Mouse (Mus musculus): Measurements from ENCODE around the gene Nphp3. TPM values are rescaled to one million over a fixed set of nuclear protein-coding genes. Genes with fewer than 3 reads are reported as not detected.

Gene Nphp3
- polyA plus RNA-seq (2017; shearing (Covaris generic)), result 1 to 10 TPM; 1.4 to 2.1 TPM

DNA sequence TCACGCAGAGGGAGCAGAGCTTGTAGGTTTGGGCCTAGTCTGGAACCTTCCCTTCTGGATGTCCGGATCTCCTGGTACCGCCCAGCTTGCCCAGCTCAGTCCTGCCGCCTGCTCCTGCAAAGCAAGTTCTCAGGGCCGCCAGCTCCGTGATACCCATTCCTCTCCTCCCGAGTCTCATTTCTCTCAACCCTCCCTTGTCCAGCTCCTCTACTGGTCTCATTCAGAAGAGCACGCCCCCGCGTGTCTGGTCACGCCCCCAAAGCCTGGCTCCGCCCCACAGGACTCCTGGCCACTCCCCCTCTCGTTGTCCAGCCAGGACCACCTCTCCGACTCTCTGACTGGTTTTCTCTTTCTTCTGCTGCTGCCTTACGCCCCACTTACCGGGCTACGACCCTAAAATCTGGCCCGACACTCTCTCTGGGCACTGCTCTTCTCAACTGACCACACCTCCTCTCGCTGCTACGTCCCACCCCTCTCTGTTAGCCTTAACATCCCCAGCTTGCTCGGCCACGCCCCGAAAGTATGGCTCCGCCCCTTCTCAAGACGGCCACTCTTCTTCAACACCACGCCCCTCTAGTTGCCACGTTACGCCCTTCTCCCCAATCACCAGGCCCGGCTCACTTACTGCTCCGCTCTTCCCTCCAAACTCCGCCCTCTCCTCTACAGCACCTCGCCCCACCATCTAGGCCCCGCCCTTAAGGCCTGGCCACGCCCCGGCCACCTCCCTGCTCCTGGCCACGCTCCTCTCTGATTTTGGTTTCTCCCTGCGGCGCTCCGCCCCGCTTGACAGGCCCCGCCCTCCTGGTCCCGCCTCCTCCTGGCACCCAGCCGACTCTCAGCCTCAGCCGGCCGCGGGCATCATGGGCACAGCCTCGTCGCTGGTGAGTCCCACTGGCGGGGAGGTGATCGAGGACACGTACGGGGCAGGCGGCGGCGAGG lies at the start of gene Nphp3:
Gene Nphp3 (plus strand): TSS at position 624 of the 939 bp plus-strand sequence.

DNA sequence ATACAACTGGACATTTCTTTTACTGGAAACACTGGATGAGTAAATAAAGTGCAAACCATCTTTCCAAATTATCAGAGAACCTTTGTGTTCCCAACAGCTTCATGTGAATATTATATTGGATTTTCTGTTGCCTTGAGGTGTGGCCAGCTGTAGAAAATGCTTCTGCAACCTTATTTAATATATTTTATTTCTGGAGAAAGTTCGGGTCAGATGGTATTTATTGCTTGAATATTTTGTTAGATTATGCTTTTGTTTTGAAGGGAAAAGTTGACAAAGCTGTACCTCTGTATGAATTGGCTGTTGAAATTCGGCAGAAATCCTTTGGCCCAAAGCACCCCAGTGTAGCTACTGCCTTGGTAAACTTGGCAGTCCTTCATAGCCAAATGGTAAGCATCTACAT lies 38.0 kb downstream of the Nphp3 start, which contains the start of gene Gm28305:
Gene Gm28305 (plus strand): TSS at position 301 of the 400 bp plus-strand sequence.

DNA sequence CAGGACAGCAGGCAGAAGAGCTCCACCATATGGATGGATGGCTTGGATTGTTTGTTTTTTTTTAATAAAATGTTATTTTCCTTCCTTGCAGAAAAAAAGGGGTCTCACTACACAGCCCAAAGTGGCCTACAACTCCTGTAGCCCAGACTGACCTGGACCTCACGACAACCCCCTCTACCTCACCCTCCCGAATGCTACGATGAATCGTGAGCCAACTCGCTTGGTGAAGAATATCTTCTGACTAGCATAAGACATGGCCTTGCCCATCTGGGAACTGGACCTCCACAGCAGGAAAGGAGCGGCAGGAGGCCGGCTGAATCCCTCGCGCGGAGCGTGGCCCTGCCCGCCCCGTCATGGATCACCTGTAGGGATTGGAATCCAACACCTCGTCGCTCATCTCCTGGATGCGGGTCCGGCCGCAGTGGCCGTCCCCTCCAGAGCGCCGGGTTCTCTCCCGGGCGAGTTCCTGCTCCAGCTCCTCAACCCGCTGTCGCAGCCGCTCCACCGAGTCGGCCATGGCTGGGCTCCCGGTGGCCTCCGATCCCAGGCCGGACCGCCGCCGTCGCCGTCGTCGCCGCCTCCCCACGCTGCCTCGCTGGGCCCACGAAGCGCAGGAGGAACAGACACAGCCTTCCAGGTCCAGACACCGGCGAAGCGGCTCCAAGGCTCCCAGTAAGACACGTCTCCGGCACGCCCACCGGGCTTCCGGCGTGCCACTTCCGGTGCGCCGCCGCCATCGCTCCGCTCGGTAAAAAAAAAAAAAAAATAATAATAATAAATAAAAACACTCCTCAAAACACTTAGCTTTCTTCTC lies 60.3 kb downstream of the Nphp3 start, which contains the start of gene Uba5:
Gene Uba5 (minus strand): TSS at position 705 of the 814 bp plus-strand sequence.

DNA sequence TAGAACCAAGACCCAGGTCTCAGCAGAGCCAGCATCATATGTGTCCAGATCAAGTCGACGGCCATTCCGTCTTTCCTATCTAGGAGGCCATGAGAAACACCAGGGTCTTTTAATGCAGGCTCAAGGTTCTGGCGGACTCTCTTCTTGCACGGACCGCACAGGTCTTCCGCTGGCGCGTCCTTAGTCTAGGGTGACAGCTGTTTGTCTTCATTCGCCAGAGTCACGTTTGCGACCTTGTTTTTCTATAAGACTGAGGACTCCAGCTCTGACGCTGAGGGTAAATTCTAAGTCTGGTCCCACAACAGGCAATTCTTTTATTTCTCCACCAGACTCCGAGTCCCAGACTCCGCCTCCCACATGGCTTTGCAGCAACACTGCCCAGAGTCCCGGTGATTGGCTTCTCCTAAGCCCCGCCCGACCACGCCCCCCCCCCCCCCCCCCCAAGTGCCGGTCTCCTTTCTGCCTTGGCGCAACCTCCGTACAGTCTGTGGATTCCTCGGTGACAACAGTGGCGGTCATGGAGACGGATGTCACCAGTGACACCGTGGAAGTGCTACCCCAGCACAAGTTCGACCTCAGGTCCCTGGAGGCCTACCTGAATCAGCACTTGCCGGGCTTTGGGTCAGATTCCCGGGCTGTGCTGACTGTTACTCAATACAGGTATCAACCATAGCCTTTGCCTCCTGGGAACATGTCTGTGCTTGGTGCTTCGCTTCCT lies 61.1 kb downstream of the Nphp3 start, which contains the start of gene Acad11:
Gene Acad11 (plus strand): TSS at position 134 of the 718 bp plus-strand sequence.

Other genes starting within 250 kb of the Nphp3 start
- 1 to 10 TPM in 1 of 2 experiments, under 1 TPM in 1; 0.51 to 3.3 TPM for gene Tmem108, start 240.7 kb upstream of the Nphp3 start, polyA plus RNA-seq (2017; shearing (Covaris generic))
- not detected for gene Gm28305, start 38.1 kb downstream of the Nphp3 start, polyA plus RNA-seq (2017; shearing (Covaris generic))
- 10 to 100 TPM; 42.7 to 48.4 TPM for gene Uba5, start 60.6 kb downstream of the Nphp3 start, polyA plus RNA-seq (2017; shearing (Covaris generic))
- gene Acad11, start 60.8 kb downstream of the Nphp3 start, polyA plus RNA-seq (2017; shearing (Covaris generic)), result 10 to 100 TPM; 10.6 to 13.1 TPM
- gene Ackr4, start 124.4 kb downstream of the Nphp3 start, polyA plus RNA-seq (2017; shearing (Covaris generic)), result 1 to 10 TPM; 1.3 to 1.4 TPM

Data from inflammation-experienced regulatory T-cells (primary cell).